Mouse (Mus musculus) 3T3-L1 (cell line): ENCODE data around the gene Piezo1.

Source experiments
- DNase-seq: peaks from one replicate; pipeline ENCODE4 v3.0.0-alpha.2; 2015; ENCODE audit warnings: low read depth, low spot score

Gene Piezo1

GRCm38 (mm10) chr8:122546066-122546755 lies 4.9 kb downstream of the Piezo1 start:
- no peak for DNase-seq

GRCm38 (mm10) chr8:122544138-122544537 lies 7.0 kb downstream of the Piezo1 start:
- DNase-seq = no peak

GRCm38 (mm10) chr8:122538310-122539076 lies 12.6 kb downstream of the Piezo1 start:
- no peak for DNase-seq

- no peak for DNase-seq
These were observed 13.3 kb downstream of the Piezo1 start for GRCm38 (mm10) chr8:122537812-122538211.

GRCm38 (mm10) chr8:122537033-122537432 lies 14.1 kb downstream of the Piezo1 start:
- DNase-seq = peak; percentile 62

GRCm38 (mm10) chr8:122531312-122531711 lies 19.8 kb downstream of the Piezo1 start:
- DNase-seq = no peak

GRCm38 (mm10) chr8:122529159-122529558 lies 22.0 kb downstream of the Piezo1 start:
- DNase-seq = no peak

- no peak for DNase-seq
These were observed 23.2 kb downstream of the Piezo1 start for GRCm38 (mm10) chr8:122527937-122528336.

- DNase-seq = peak; percentile 21
These were observed 24.5 kb downstream of the Piezo1 start for GRCm38 (mm10) chr8:122526526-122527170.

GRCm38 (mm10) chr8:122526084-122526483 lies 25.0 kb downstream of the Piezo1 start:
- DNase-seq = no peak

GRCm38 (mm10) chr8:122525004-122525403 lies 26.1 kb downstream of the Piezo1 start:
- no peak for DNase-seq

- peak; percentile 15 for DNase-seq
These were observed 26.6 kb downstream of the Piezo1 start for GRCm38 (mm10) chr8:122524506-122524905.

- DNase-seq = no peak
These were observed 27.3 kb downstream of the Piezo1 start for GRCm38 (mm10) chr8:122523652-122524360.

GRCm38 (mm10) chr8:122522796-122523651 lies 28.1 kb downstream of the Piezo1 start:
- no peak for DNase-seq

- no peak for DNase-seq
These were observed 30.5 kb downstream of the Piezo1 start for GRCm38 (mm10) chr8:122520611-122521010.

GRCm38 (mm10) chr8:122517541-122518190 lies 33.5 kb downstream of the Piezo1 start:
- DNase-seq = no peak

- no peak for DNase-seq
These were observed 35.4 kb downstream of the Piezo1 start for GRCm38 (mm10) chr8:122515699-122516098.

- DNase-seq = no peak
These were observed 38.7 kb downstream of the Piezo1 start for GRCm38 (mm10) chr8:122512392-122512791.

- no peak for DNase-seq
These were observed 39.6 kb downstream of the Piezo1 start for GRCm38 (mm10) chr8:122511552-122511951.

GRCm38 (mm10) chr8:122500856-122501255 lies 50.3 kb downstream of the Piezo1 start:
- peak; percentile 88 for DNase-seq
